17 mouse cellular contexts compared by ENCODE assay signal in the genomic region with DNA sequence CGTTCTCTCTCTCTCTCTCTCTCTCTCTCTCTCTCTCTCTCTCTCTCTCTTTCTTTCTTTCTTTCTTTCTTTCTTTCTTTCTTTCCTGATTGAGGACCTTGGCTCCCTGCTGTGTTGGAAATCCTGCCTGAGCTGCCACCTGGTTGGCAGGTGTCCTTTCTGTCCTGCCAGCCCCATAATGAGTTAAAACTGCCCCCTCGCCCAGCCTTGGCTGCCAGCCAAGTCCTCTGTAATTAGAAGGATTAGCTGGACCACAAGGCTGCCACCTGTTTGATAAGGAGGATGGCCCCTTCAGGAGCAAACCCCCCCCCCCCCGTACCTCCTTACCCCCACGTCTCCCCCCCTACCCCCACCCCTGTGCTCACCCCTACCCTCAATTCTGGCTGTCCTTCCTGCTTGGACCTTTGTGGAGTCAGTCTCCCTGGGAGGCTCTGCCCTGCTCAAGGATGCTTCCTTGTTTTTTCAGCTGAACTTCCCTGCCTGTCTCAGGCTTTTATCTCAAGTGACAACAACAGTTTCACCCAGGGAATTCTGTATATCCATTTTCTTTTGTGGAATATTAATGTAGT.
DNase-seq lines count a peak whose midpoint lies in the region; ATAC-seq and TF ChIP-seq lines count a peak whose summit lies in the region.
"Had no signal": no experiment of that assay in that cellular context is flagged by ENCODE, and none has a peak within 500 bp of the region (broad histone marks: within the 10 kb centered on the region; RNA-seq: fewer than 3 reads in every experiment).

No protein-coding gene starts in this region.

- H3K27ac ChIP-seq in forebrain, embryonic 11.5 days (ENCODE audit: low read depth, low read length) = no peak overlapping the region; the same call in 1 of the 2 replicates
- H3K27ac ChIP-seq in forebrain, postnatal 0 days (ENCODE audit: low read depth, low read length) = no peak overlapping the region
- peak overlapping the region; percentile 30; the same call in 1 of the 2 replicates for H3K27ac ChIP-seq in midbrain, embryonic 12.5 days (replicated peaks)
- H3K27ac ChIP-seq in midbrain, embryonic 13.5 days = no peak overlapping the region
- H3K27ac ChIP-seq: embryonic facial prominence, embryonic 10.5 days; heart, embryonic 10.5 days; left cerebral cortex, adult 2 months; limb, embryonic 13.5 days; stomach, embryonic 15.5 days had no signal

- H3K27me3 ChIP-seq in forebrain, embryonic 11.5 days (ENCODE audit: control insufficient read depth, insufficient read depth, low read length) = no peaks in the 10 kb centered on the region
- no peaks in the 10 kb centered on the region for H3K27me3 ChIP-seq in forebrain, postnatal 0 days (ENCODE audit: insufficient read depth, low read length)
- 0 out of 2 replicates have a peak, but pooled peaks cover 10% of the 10 kb centered on the region for H3K27me3 ChIP-seq in midbrain, embryonic 12.5 days
- H3K27me3 ChIP-seq in midbrain, embryonic 13.5 days = no peaks in the 10 kb centered on the region
- H3K27me3 ChIP-seq: limb, embryonic 13.5 days; stomach, embryonic 15.5 days had no signal

- no peak for TF ChIP-seq CTCF in forebrain, postnatal 0 days (IDR thresholded peaks at IDR 0.05; ENCODE audit: low read depth)

- H3K4me2 ChIP-seq in forebrain, embryonic 11.5 days (ENCODE audit: low read depth, low read length, severe bottlenecking) = no peak overlapping the region
- no peak overlapping the region for H3K4me2 ChIP-seq in forebrain, postnatal 0 days (ENCODE audit: low read depth)
- H3K4me2 ChIP-seq in midbrain, embryonic 12.5 days (replicated peaks) = no peak overlapping the region
- no peak overlapping the region for H3K4me2 ChIP-seq in midbrain, embryonic 13.5 days (replicated peaks)
- H3K4me2 ChIP-seq: limb, embryonic 13.5 days; stomach, embryonic 15.5 days had no signal

- ATAC-seq in forebrain, embryonic 11.5 days (replicated peaks; ENCODE audit: low FRiP score) = no peak
- no peak for ATAC-seq in forebrain, postnatal 0 days
- ATAC-seq in midbrain, embryonic 12.5 days (ENCODE audit: low FRiP score, low read depth) = no peak
- no peak for ATAC-seq in midbrain, embryonic 13.5 days
- ATAC-seq: inflammation-experienced regulatory T-cells, adult 6 months had no signal

- no peak overlapping the region for H3K9ac ChIP-seq in forebrain, embryonic 11.5 days (ENCODE audit: low read length)
- no peak overlapping the region for H3K9ac ChIP-seq in forebrain, postnatal 0 days
- no peak overlapping the region for H3K9ac ChIP-seq in midbrain, embryonic 12.5 days (replicated peaks)
- H3K9ac ChIP-seq in midbrain, embryonic 13.5 days (replicated peaks) = no peak overlapping the region
- H3K9ac ChIP-seq: limb, embryonic 13.5 days; stomach, embryonic 15.5 days had no signal

- H3K4me3 ChIP-seq in forebrain, embryonic 11.5 days (ENCODE audit: low read depth, low read length) = no peak overlapping the region
- no peak overlapping the region for H3K4me3 ChIP-seq in forebrain, postnatal 0 days (ENCODE audit: low read depth, low read length)
- H3K4me3 ChIP-seq in midbrain, embryonic 12.5 days = no peak overlapping the region
- H3K4me3 ChIP-seq in midbrain, embryonic 13.5 days (replicated peaks) = no peak overlapping the region
- H3K4me3 ChIP-seq: embryonic facial prominence, embryonic 10.5 days; heart, embryonic 10.5 days; left cerebral cortex, adult 2 months; limb, embryonic 13.5 days; stomach, embryonic 15.5 days had no signal

- DNase-seq in forebrain, embryonic 11.5 days (ENCODE audit: low spot score) = peak; percentile 72
- DNase-seq in forebrain, postnatal 0 days = no peak
- peak; percentile 91 to 93 for DNase-seq in cerebellum, postnatal 14 days
- DNase-seq in retina, postnatal 1 day = peak; percentile 85
- no peak for DNase-seq in adrenal gland, postnatal 4 days (ENCODE audit: low spot score in 2 of 2)
- DNase-seq in frontal cortex, postnatal 10 days (ENCODE audit: low spot score in 2 of 2) = no peak
- DNase-seq: gastrocnemius, postnatal 10 days; heart, postnatal 36 days; thymus, postnatal 36 days had no signal

- peaks cover 14% of the 10 kb centered on the region for H3K4me1 ChIP-seq in forebrain, embryonic 11.5 days (replicated peaks; ENCODE audit: control insufficient read depth, insufficient read depth, low read length)
- no peaks in the 10 kb centered on the region for H3K4me1 ChIP-seq in forebrain, postnatal 0 days (ENCODE audit: insufficient read depth)
- H3K4me1 ChIP-seq in midbrain, embryonic 12.5 days = peaks cover 17% of the 10 kb centered on the region
- peaks cover 31% of the 10 kb centered on the region for H3K4me1 ChIP-seq in midbrain, embryonic 13.5 days (replicated peaks)
- H3K4me1 ChIP-seq: stomach, embryonic 15.5 days had no signal

- WGBS in forebrain, embryonic 11.5 days = 5% methylated on average over 4 of the region's 4 CpGs
- 5% methylated on average over 4 of the region's 4 CpGs for WGBS in forebrain, postnatal 0 days
- WGBS in midbrain, embryonic 12.5 days = 12% methylated on average over 4 of the region's 4 CpGs
- WGBS in midbrain, embryonic 13.5 days = 12% methylated on average over 4 of the region's 4 CpGs

- H3K36me3 ChIP-seq in forebrain, embryonic 11.5 days (ENCODE audit: control insufficient read depth, insufficient read depth, low read length) = no peaks in the 10 kb centered on the region
- no peaks in the 10 kb centered on the region for H3K36me3 ChIP-seq in forebrain, postnatal 0 days (ENCODE audit: insufficient read depth)
- H3K36me3 ChIP-seq in midbrain, embryonic 12.5 days = no peaks in the 10 kb centered on the region
- no peaks in the 10 kb centered on the region for H3K36me3 ChIP-seq in midbrain, embryonic 13.5 days
- H3K36me3 ChIP-seq: embryonic facial prominence, embryonic 10.5 days; heart, embryonic 10.5 days; limb, embryonic 13.5 days; stomach, embryonic 15.5 days had no signal

- no peaks in the 10 kb centered on the region for H3K9me3 ChIP-seq in forebrain, embryonic 11.5 days (ENCODE audit: control insufficient read depth, low read length)
- H3K9me3 ChIP-seq in forebrain, postnatal 0 days (ENCODE audit: low read length) = no peaks in the 10 kb centered on the region
- no peaks in the 10 kb centered on the region for H3K9me3 ChIP-seq in midbrain, embryonic 12.5 days
- H3K9me3 ChIP-seq in midbrain, embryonic 13.5 days = no peaks in the 10 kb centered on the region
- H3K9me3 ChIP-seq: embryonic facial prominence, embryonic 10.5 days; heart, embryonic 10.5 days; limb, embryonic 13.5 days; stomach, embryonic 15.5 days had no signal

Comparison
In these comparisons a context has a peak if more than half of its experiments do, and no peak if none do; other contexts are left out.
1. DNase-seq: peak in forebrain, embryonic 11.5 days (single experiment), cerebellum, postnatal 14 days (2 of 2) and retina, postnatal 1 day (single experiment); none in forebrain, postnatal 0 days (single experiment), adrenal gland, postnatal 4 days (0 of 2) and frontal cortex, postnatal 10 days (0 of 2).